Mouse (Mus musculus): Measurements from ENCODE around the gene Irgc1.
"Not testable (repeated sequence)": the region's sequence is repeated elsewhere in the genome, so short reads cannot be mapped to it uniquely, and the experiment has no call there.

Irgc1 gene

DNA sequence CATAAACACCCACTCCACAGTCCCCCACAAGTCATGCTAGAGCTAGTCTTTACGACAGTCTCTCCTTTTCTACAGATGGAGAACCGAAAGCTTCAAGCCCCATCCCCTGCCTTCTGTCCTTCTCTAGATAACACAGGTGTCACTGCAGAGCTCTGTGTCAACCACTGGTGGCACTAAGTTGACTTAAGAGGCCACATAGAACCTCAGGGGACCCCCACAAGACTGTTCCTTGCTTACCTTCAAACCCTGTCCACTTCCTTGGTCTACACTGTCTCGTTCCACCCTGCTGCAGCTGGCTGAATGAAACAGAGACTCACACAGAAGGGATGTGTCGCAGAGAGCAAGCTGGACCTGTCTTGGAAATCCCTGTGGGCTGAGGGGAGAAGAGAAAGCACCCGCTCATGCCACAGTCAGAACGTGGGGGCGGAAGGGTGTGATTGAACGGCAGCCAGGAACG, at the start of gene Irgc1:
Gene Irgc1 (minus strand): TSS at position 443 of the 457 bp plus-strand sequence.
- DNase-seq: no peak

DNA sequence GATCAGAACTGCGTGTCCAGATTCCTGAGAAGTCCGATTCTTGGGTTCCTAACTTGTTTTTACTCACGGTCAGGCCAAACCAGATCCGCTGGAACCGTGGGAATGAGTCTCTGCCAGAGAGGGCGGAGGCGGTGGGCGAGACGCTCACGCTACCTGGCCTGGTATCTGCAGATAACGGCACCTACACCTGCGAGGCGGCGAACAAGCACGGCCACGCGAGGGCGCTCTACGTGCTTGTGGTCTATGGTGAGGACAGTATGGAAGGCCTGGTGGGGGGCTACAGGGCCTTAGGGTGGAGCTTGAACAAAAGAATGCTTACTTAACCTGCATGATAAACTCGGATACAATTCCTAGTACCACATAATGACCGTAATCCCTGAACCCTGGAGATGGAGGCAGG, 49.4 kb upstream of the Irgc1 start:
- no peak for DNase-seq

DNA sequence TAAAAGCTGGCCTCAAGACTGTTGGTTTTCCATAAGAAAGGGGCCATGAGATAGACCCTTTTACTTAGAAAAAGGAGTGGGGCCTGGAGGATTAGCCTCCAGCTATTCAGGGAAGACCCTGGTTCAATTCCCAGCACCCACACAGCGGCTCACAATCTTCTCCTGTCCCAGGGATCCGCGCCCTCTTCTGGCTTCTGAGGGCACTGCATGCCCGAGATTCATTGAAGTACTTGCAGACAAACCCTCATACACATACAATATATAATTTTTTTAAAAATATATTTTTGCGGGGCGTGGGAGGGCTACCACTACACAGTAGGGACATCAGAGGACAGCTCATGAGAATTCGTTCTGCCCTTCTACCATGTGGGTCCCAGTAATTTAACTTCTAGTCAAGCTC, 48.8 kb upstream of the Irgc1 start:
- peak; percentile 66 for DNase-seq

DNA sequence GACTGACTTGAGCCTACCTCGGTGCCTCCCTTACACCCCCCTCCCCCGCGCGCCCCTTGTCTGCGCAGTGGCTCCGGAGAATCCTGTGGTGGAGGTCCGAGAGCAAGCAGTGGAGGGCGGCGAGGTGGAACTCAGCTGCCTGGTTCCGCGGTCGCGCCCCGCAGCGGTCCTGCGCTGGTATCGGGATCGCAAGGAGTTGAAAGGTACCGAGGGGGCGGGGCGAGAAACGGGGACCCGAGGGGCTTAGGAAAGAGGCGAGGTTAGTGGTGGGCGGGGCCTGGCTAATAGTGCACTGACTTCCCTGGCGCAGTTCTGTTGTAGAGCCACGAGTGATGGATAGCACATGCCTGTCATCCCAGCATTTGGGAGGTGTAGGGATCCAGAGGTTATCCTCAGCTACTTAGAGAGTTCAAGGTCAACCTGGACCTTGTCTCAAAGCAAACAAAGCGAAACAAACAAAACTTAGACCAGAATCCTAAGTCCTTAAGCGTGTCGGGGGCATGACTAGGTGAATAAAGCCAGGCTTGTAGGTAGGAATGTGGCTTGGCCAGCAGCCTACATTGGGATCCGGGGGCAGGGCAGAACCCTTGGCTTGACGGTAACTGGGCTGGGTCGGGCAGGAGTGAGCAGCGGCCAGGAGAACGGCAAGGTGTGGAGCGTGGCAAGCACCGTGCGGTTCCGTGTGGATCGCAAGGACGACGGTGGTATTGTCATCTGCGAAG, 47.9 kb upstream of the Irgc1 start:
- no peak for DNase-seq

DNA sequence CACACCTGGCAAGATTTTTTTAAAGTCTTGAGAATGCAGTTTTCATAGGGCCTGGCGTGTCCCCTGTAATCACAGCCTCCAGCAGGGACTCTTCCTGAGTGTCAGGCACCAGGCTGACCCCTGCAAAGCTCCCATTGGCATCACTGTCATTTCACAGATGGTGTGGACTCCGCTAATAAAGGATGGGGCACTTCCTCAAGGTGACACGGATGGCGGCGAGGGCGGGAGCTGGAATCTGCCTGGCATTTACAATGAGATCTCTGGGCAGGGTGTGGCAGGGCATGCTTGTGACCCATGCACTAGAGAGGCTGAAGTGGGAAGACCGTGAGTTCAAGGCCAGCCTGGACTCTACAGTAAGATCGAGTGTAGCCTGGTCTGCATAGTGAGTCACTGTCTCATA, 36.2 kb upstream of the Irgc1 start:
- DNase-seq: no peak

DNA sequence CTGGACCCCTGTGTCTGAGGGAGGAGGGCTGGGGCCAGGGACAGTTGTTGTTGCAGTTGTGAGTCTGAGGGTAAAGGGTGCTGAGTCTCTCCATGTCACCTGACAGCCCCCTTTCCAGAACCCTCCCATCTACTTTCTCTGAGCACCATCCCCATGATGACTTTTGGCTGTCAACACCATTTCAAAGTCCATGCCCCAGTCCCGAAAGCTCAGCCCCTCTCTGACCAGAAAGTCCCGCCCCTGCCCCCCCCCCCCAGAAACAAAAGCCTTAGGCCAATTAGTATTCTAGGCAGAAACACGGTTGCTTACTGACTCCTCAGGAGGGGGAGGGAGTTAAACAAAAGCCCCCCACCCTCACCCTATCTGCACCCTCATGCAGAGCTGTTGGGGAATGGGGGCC, 35.3 kb upstream of the Irgc1 start:
- DNase-seq: no peak

DNA sequence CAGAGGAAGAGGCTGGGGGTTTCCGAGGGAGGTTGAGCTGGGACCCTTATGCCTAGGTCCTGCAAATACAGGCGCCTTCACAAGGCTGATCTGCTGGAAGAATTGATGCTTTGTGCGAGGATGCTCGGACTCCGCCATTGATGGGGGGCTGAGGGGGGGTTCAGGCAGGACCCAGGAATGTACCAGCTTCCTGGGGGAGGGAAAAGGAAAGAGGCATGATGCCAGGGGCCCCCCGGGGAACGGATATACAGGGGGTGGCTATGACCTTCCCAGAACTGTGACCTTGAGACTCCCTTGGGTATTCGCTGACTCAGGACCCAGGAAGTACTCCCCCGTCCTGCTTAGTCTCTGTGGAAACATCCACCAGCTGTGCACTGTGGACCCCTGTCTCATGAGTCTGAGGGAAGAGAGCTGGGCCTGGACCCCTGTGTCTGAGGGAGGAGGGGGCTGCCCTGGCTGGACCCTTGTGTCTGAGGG, 34.6 kb upstream of the Irgc1 start:
- no peak for DNase-seq

DNA sequence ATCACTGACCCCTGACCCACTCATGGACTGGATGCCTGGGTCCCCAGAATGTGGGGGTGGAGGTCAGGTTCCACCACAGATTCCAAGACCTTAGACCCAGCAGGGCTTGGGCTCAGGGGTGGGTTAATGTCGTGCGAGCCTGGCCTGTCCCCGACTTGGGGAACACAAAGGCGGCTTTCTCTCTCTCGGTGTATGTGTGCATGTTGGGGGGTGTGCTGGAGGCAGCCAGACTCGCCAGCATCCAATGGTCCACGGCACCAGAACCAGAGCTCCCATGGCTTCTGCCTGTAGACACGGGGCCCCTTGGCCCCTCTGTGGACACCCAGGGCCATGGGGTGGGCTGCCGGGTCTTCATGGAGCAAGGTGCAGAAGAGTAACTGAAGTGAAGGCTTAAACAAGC, 33.4 kb upstream of the Irgc1 start:
- DNase-seq: no peak

DNA sequence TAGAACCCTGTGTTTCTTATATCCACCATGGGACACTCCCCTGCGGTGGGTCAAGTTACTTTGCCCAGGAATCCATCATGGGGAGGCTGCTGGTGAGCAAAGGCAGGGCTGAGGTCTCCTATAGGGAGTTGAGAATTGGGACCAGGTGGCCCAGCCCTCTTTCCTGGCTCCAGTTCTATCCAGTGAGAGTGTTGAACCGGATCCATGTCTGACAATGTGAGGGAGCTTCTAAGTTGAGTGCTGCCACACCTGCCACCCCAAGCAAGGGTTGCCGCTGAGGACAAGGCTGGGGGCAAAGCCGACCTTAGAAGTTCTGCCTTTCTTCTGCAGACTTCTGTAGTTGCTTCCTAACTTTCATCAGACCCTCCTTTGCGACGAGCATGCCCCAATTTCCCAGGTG, 31.2 kb upstream of the Irgc1 start:
- not testable (repeated sequence) for DNase-seq

DNA sequence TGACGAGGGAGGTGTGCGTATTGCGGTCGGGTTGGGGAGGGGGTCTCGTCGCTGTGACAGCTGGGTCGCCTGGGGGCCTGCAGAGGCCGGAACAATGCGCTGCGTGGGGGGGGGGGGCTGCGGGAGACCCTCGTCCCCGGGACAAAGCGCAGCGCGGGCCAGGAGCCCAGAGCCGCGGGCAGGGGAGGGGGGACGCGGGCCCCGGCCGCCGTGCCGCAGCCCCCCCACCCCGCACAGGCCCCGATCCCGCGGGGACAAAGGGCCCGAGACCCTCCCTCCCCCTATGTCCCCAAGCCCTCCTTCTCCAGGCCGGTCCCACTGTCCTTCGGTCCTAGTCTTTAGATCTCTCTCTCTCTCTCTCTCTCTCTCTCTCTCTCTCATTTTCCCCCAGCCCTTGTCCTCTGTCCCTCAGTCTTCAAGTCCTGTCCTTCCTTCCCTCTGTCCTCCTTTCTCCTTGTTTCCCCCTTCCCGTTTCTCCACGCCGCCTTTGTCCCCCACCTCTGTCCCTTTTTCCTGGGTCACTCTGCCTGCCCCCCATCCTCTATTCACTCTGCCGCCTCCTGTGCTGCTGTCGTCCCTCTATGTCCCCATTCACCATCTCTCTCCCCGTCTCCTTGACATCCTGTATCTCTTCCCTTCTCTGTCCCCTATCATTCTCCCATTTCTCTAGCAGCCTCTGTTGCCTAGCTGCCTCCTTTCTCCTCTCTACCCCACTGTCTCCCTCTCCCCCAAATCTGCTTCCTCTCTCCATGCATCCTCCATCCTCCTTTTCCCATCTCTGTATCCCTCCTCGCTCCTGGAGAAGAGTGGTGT, 30.3 kb upstream of the Irgc1 start:
- no peak for DNase-seq

DNA sequence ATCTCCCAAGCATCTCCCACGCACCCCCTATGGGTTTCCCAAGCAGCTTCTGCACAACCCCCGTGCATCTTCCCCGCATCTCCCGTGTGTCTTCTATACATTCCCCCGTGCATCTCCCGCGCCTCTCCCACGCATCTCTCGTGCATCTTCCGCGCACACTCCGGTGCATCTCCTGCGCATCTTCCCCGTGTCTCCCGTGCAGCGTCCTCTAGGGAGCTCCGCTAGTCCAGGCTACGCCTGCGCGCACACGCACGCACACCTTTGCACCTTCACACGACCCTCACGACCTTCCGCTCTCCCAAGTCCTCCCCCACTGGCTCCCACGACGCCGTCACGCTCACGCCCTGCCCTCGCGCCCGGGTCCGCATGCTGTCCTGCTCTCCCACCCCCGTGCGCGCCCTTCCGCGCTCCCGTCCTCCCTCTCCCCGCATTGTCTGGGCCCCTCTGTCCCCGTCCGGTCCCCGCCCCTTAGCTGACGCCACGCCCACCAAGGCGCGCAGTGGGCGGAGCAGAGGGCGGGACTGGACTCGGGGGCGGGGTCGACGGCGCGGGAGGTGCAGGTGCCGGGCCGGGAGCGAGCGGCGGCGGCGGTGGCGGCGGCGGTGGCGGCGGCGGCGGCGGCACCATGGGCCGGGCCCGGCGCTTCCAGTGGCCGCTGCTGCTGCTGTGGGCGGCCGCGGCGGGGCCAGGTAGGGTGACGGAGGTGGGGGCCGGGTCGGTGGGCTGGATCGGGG, 29.5 kb upstream of the Irgc1 start, which contains the start of gene Cadm4:
Gene Cadm4 (plus strand): TSS at position 550 of the 734 bp plus-strand sequence.
- DNase-seq: peak; percentile 91

DNA sequence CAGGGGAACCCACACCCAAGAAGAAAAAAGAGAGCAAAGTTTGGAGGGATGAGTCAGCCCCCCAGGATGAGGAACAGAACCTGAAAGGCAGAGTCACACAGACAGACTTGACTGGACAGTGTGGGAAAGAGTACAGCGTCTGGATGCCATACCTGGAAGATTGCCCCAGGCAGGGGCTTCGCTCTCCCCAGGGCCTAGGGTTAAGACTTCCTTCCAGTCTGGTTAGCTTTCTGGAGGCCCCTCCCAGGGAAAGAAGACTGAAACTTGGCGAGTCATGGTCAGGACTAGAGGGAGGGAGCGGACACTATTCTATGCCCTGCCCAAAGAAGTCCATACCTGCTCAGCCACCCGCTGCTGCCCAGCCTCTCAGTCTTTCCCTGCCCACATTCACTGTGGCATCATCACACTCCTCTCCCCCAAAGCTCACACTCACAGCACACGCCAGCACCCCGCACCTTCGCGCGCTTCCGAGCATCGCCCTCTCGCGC, 28.9 kb upstream of the Irgc1 start:
- no peak for DNase-seq

DNA sequence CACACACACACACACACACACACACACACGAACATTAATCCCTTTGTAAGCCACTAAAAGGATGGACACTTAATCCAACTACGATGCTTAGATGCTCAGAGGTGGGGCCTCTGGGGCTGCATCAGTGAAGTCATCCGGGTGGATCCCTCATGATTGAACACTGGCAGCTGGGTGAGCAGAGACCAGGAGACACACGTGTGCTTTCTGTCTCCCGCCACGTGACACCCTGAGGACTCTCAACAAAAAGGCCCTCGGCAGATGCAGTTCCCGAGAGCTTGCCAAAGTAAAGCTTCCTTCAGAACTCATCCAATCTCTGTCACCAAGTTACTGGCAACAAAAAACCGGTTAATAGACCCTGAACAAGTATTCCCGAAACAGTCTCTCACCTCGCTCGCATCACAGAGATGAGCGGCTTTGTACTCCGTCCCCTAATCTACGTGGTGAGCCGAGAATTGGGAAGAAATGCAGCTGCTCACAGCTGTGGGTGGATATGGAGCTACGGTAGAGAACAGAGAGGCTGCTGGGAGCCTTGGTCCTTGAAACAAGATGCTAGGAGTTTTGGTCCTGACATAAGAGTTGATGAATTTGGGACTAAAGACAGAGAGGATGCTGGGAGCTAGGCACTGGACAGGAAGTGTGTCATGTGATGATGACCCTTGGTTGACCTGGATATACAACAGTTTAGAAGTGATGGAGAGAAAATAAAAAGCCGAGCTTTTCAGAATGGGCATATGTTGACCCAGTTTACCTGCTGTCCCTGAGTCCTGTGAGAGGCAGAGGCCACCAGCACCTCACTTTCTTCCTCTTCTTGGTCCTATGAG, 28.2 kb upstream of the Irgc1 start:
- DNase-seq: no peak

DNA sequence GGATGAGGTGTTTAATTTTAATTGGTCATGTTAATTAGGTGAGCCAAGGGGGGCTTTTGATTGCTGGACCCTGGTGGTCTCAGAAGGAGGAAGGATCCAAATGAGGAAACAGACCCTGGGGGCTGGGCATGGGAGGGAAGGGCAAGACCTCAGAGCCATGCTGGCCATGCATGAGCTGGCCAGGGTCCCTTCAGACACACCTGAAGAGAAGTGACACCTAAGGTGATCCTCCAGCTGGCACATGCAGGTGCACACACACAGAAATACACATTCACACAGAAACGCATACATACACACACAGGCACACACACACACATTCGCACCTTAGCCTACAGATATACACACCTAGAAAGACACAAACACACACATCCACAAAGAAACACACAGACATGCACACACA, 27.6 kb upstream of the Irgc1 start:
- no peak for DNase-seq

DNA sequence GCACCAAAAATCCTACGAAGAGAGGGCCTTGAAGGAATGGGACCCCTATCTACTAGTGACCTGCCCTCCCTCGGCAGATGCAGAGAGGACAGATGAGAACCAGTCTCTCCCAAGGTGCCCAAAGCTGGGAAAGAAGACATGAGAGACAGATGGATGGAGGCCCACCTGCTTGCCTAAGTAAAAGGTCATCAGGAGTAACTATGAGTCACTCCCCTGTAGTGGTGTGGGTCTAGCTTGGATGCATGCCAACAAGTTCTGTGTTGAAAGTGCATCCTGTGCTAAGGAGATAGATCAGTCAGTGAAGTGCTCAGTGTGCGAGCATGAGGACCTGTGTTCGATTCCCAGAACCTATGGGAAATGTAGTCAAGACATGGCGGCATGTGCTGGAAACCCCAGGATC, 26.8 kb upstream of the Irgc1 start:
- no peak for DNase-seq

DNA sequence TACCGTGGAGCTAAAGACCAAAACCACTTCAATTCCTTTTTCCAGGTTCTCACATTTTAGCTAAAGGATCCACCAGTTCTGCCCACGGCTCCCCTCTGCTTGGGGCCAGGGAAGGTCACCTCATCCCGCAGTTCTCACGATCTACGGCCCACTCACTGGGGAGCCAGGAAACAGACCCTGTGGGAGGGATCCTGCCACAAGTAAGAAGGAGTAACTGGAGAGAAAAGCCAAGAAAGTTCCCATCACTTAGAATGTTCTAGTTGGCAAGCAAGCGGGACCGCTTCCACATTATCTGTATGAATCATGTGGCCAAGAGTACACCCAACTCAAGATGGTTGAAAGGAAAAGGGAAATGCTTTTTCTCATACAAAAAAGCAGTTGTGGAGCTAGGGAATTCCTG, 24.8 kb upstream of the Irgc1 start:
- no peak for DNase-seq

DNA sequence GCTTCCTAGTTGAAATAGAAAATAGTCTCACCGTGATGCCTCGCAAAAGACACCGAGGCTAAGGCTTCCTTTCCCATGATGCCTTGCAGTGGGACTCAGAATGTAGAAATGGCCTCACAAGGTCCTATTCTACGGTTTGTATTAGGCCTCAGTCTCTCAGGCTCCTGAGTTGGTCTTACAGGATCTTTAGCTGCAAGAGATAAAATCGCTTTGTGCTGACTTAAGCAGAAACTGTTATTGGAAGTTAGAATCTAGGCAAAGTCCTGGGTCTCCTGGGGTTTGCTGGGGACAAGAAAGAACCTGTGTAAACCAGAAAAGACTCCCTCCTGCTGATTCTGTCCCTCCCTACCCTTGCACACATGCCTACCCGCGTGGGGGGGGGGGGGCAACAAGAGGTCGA, 24.2 kb upstream of the Irgc1 start:
- DNase-seq: no peak

DNA sequence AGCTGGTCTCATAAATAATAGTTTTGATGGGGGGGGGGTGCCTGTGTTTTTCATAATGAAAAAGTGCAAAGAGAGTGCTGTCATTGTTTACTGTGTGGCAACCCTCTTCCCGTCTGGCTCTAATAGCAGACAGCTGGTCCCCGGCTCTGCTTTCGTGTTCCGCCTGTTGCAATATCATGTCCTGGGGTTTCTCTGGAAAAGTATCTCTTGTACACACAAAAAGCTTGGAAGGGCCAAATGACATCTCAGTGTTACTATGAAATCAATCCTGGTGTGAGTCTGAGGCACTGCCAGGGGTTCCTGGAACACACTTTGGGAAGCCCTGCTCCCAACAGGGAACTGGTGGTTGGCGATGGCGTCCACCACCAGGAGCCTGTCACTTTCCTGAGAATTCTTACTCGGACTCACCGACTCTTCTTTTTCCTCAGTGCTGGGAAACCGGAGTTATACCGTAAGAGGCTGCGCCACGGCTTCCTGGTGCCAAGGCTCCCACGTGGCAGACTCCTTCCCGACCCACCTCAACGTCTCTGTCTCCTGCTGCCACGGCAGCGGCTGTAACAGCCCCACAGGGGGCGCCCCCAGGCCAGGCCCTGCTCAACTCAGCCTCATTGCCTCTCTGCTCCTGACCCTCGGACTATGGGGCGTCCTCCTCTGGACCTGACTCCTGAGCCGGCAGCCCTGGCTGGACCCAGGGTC, 22.9 kb upstream of the Irgc1 start:
- peak; percentile 48 for DNase-seq

DNA sequence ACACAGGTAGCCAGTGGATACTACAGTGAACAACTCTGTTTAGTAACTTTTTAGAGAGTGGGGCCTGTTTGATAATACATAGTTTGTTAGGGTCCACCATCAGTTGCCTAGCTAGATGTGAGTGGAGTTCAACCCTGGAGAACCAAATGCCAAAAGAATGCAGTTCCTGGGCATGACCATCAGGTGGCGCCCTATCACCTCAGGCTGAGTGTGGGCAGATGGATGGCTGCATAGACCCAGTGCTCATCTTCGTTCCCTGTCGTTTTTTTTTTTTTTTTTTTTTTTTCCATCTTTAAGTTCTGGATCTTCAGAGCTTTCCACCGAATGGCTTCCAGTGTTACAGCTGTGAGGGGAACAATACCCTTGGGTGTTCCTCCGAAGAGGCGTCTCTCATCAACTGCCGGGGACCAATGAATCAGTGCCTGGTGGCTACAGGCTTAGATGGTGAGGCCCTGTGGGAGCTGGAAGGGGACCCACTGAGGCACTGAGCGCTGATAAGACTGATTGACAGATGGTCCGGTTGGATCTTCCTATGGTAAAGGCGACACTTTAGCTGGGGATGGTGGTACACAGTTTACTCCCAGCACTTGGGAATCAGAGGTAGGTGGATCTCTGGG, 21.9 kb upstream of the Irgc1 start:
- peak; percentile 67 for DNase-seq

DNA sequence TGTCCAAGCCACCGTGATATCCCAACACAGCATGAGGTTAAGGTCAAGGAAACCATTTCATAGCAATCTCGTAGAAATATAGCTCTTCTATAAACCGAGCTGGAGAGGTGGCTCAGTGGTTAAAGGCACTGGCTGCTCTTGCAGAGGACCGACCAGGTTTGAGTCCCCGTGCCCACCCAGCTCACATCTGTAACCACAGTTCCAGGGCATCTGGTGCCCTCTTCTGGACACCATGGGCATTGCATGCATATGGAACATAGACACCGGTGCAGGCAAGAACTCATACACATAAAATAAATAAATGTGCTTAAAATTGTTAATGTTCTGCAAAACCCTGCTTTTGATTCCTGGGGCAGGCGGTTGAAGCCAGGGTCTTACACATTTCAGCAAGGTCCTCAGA, 20.8 kb upstream of the Irgc1 start:
- DNase-seq: no peak

DNA sequence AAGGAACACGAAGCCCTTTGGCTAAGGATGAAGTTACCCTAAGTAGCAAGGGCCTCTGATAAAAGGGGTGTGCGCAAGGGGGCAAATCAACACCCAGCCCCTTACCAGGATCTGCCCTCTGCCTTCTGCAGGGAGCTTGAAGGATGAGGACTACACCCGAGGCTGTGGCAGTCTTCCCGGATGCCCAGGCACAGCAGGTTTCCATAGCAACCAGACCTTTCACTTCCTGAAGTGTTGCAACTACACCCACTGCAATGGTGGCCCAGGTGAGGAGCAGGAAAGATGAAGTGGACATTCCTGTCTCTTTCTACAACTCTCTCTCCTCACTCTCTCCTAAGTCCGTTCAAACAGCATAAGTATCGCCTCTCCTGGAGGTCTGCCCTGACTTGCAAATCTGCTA, 20.3 kb upstream of the Irgc1 start:
- DNase-seq: no peak

All from right cerebral cortex, postnatal 14 days (tissue).